Mouse (Mus musculus): Measurements from ENCODE around the gene Grhl1. TPM values are rescaled to one million over a fixed set of nuclear protein-coding genes. Genes with fewer than 3 reads are reported as not detected.

Grhl1 gene
- polyA plus RNA-seq (2014; fragmentation: Illumina TruSeq; extraction: RNeasy Lipid Tissue Mini Kit (QIAGEN cat#74804); ENCODE audit: low replicate concordance) = 0.78 TPM

DNA sequence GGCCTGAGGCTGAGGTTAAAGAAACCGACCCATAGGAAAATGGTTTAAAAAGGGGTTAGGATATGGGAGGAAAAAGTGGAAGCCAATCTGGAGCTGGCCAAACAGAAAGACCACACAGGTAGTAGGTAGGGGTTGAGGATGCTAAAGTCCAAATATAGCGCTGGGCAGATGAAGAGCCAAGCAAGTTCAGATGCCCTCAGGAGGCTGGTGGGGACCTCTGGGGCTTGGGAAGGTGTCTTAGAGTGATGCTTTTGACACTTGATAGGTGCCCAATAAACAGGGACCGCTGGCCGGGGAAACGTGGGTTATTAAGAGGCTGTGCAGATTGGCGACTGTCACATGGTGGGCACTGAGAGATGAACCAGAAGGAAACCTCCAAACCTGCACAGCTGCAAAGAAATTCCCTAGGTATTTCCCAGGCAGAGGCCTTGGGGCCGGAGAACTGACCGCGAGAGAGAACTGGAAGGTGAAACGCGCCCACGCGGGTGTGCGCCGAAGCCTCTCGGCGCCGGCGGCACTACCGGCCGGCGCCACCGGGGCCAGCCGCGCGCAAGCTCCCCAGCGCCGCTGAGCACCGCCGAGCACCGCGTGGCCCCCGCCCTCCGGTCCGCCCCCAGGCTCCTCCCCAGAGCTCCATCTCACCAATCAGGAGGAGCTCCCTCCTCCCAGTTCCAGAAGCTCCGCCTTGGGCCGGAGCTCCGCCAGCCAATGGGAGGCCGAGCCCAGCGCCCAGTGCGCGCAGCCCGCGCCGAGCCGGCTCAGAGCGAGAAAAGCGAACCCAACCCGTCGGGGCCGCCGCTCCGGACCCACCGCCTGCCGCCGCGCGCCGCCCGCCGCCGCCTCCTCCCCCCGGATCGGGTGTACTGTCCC is at the start of gene Grhl1:
Gene Grhl1 (plus strand): TSS at position 761 of the 870 bp plus-strand sequence.

GRCm38 (mm10) chr12:24651063-24651557 is 79.0 kb downstream of the Grhl1 start, which contains the start of gene Klf11:
Klf11 (plus strand) TSS chr12:24651274.

Other genes starting within 250 kb of the Grhl1 start
- 13.0 TPM for gene Taf1b, start 73.9 kb upstream of the Grhl1 start, polyA plus RNA-seq (2014; fragmentation: Illumina TruSeq; extraction: RNeasy Lipid Tissue Mini Kit (QIAGEN cat#74804); ENCODE audit: low replicate concordance)
- 5.9 TPM for gene Klf11, start 79.0 kb downstream of the Grhl1 start, polyA plus RNA-seq (2014; fragmentation: Illumina TruSeq; extraction: RNeasy Lipid Tissue Mini Kit (QIAGEN cat#74804); ENCODE audit: low replicate concordance)
- 0.48 TPM for gene Cys1, start 109.5 kb downstream of the Grhl1 start, polyA plus RNA-seq (2014; fragmentation: Illumina TruSeq; extraction: RNeasy Lipid Tissue Mini Kit (QIAGEN cat#74804); ENCODE audit: low replicate concordance)
- 33.6 TPM for gene Rrm2, start 136.0 kb downstream of the Grhl1 start, polyA plus RNA-seq (2014; fragmentation: Illumina TruSeq; extraction: RNeasy Lipid Tissue Mini Kit (QIAGEN cat#74804); ENCODE audit: low replicate concordance)

All from small intestine, adult 10 weeks (tissue).